Mouse (Mus musculus) ovary, postnatal 14 days (tissue): Measurements from ENCODE around the gene Psmb1.
"Not testable (repeated sequence)": the region's sequence is repeated elsewhere in the genome, so short reads cannot be mapped to it uniquely, and the experiment has no call there.

ENCODE experiments used
- DNase-seq: peaks from one replicate; pipeline ENCODE4 v3.0.0; 2022; ENCODE audit warnings: low spot score

The Psmb1 gene

GRCm38 (mm10) chr17:15499656-15500394 lies at the start of gene Psmb1, which contains the start of gene Tbp:
TSS of gene Psmb1 (minus strand) at chr17:15499751.
TSS of gene Tbp (plus strand) at chr17:15499888.
- peak; percentile 95 for DNase-seq

GRCm38 (mm10) chr17:15546440-15546839 lies 46.9 kb upstream of the Psmb1 start:
- DNase-seq = no peak

GRCm38 (mm10) chr17:15543868-15544267 lies 44.3 kb upstream of the Psmb1 start:
- not testable (repeated sequence) for DNase-seq

- DNase-seq = no peak
Observed at GRCm38 (mm10) chr17:15540309-15540708, 40.8 kb upstream of the Psmb1 start.

GRCm38 (mm10) chr17:15536457-15536904 lies 36.9 kb upstream of the Psmb1 start:
- DNase-seq = no peak

- DNase-seq = no peak
Observed at GRCm38 (mm10) chr17:15535943-15536342, 36.4 kb upstream of the Psmb1 start.

GRCm38 (mm10) chr17:15535162-15535800 lies 35.7 kb upstream of the Psmb1 start:
- DNase-seq = no peak

GRCm38 (mm10) chr17:15530141-15530540 lies 30.6 kb upstream of the Psmb1 start:
- no peak for DNase-seq

- DNase-seq = no peak
Observed at GRCm38 (mm10) chr17:15528887-15529286, 29.3 kb upstream of the Psmb1 start.

- no peak for DNase-seq
Observed at GRCm38 (mm10) chr17:15527811-15528136, 28.2 kb upstream of the Psmb1 start.

- peak; percentile 86 for DNase-seq
Observed at GRCm38 (mm10) chr17:15526986-15527810, 27.6 kb upstream of the Psmb1 start, which contains the start of gene Pdcd2. TSS of gene Pdcd2 (minus strand) at chr17:15527301.

- no peak for DNase-seq
Observed at GRCm38 (mm10) chr17:15526304-15526703, 26.8 kb upstream of the Psmb1 start.

- DNase-seq = no peak
Observed at GRCm38 (mm10) chr17:15518766-15519165, 19.2 kb upstream of the Psmb1 start.

- DNase-seq = no peak
Observed at GRCm38 (mm10) chr17:15518186-15518585, 18.6 kb upstream of the Psmb1 start.

- no peak for DNase-seq
Observed at GRCm38 (mm10) chr17:15517776-15518175, 18.2 kb upstream of the Psmb1 start.

GRCm38 (mm10) chr17:15510694-15511093 lies 11.1 kb upstream of the Psmb1 start:
- DNase-seq = no peak

GRCm38 (mm10) chr17:15498753-15499113 lies 818 bp downstream of the Psmb1 start:
- no peak for DNase-seq

GRCm38 (mm10) chr17:15497882-15498752 lies 1.4 kb downstream of the Psmb1 start:
- DNase-seq = peak; percentile 86

GRCm38 (mm10) chr17:15490542-15490941 lies 9.0 kb downstream of the Psmb1 start:
- DNase-seq = no peak

GRCm38 (mm10) chr17:15472671-15473070 lies 26.9 kb downstream of the Psmb1 start:
- no peak for DNase-seq

- DNase-seq = peak; percentile 51
Observed at GRCm38 (mm10) chr17:15467669-15468068, 31.9 kb downstream of the Psmb1 start.
